Mouse (Mus musculus) thymus, postnatal 10 days (tissue): ENCODE results near the gene Tia1.

Experiments used
- DNase-seq, 2 experiments: peaks; one replicate each; pipeline ENCODE4 v3.0.0; 2021; ENCODE audit warnings: low spot score in 2 of 2

Gene Tia1

GRCm38 (mm10) chr6:86431531-86431930 lies 27.5 kb downstream of the Tia1 start:
- no peak for DNase-seq

- DNase-seq: no peak
Observed at GRCm38 (mm10) chr6:86433696-86434095, 29.7 kb downstream of the Tia1 start.

- peak; percentile 44 to 51 for DNase-seq
Observed at GRCm38 (mm10) chr6:86437711-86438110, 33.7 kb downstream of the Tia1 start.

GRCm38 (mm10) chr6:86438272-86439118 lies 34.5 kb downstream of the Tia1 start, which contains the start of gene C87436:
TSS of gene C87436 (plus strand) at chr6:86438374.
- DNase-seq: peak; percentile 85 to 87

GRCm38 (mm10) chr6:86439119-86439496 lies 35.1 kb downstream of the Tia1 start:
- no peak for DNase-seq

- DNase-seq: no peak
Observed at GRCm38 (mm10) chr6:86439531-86439930, 35.5 kb downstream of the Tia1 start.

GRCm38 (mm10) chr6:86441571-86441970 lies 37.6 kb downstream of the Tia1 start:
- DNase-seq: no peak

GRCm38 (mm10) chr6:86445551-86445950 lies 41.5 kb downstream of the Tia1 start:
- no peak for DNase-seq

- DNase-seq: no peak
Observed at GRCm38 (mm10) chr6:86446927-86447568, 43.0 kb downstream of the Tia1 start.

GRCm38 (mm10) chr6:86456727-86457126 lies 52.7 kb downstream of the Tia1 start:
- DNase-seq: no peak

GRCm38 (mm10) chr6:86463079-86463478 lies 59.1 kb downstream of the Tia1 start:
- DNase-seq: no peak

GRCm38 (mm10) chr6:86471317-86471716 lies 67.3 kb downstream of the Tia1 start:
- peak in 1 of 2 experiments; percentile 21 for DNase-seq

- DNase-seq: peak in 1 of 2 experiments; percentile 6
Observed at GRCm38 (mm10) chr6:86471760-86472099, 67.7 kb downstream of the Tia1 start.

GRCm38 (mm10) chr6:86472100-86472955 lies 68.3 kb downstream of the Tia1 start:
- DNase-seq: peak; percentile 100

- DNase-seq: peak in 1 of 2 experiments; percentile 18
Observed at GRCm38 (mm10) chr6:86473077-86473476, 69.1 kb downstream of the Tia1 start.

GRCm38 (mm10) chr6:86474072-86474471 lies 70.1 kb downstream of the Tia1 start:
- no peak for DNase-seq

GRCm38 (mm10) chr6:86474646-86475181 lies 70.7 kb downstream of the Tia1 start:
- no peak for DNase-seq

- no peak for DNase-seq
Observed at GRCm38 (mm10) chr6:86475462-86476167, 71.6 kb downstream of the Tia1 start.

- DNase-seq: no peak
Observed at GRCm38 (mm10) chr6:86476931-86477330, 72.9 kb downstream of the Tia1 start.

- DNase-seq: no peak
Observed at GRCm38 (mm10) chr6:86479311-86479710, 75.3 kb downstream of the Tia1 start.

- DNase-seq: no peak
Observed at GRCm38 (mm10) chr6:86479816-86480188, 75.8 kb downstream of the Tia1 start.
